Mouse (Mus musculus) induced T-regulatory cell, adult 2 months (primary cell): ENCODE data around the gene Homer3.
A peak's percentile ranks its signal among the peaks of the same experiment; 100 is the strongest.

Source experiments
- DNase-seq: peaks from one replicate; pipeline ENCODE4 v3.0.0-alpha.2; 2012; ENCODE audit warnings: low read depth

Gene Homer3

DNA sequence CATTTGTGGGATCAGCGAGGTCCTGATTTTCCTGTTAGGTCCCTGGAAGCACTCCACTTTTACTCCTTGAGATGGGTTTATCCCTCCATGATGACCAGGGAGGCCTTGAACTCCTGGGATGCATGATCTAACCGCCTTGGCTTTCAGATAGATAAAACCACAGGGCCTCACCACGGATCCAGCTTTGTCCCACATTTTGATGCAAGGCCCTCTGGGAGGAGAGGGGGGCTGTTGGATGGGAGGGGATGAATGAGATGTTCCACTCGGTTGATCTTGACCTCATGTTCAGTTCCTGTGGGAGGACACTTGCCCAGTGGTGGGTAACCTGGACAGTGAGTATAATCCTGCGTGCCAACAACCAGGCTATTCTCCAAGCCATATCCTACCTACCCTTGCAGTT lies 1.8 kb downstream of the Homer3 start:
- no peak for DNase-seq

DNA sequence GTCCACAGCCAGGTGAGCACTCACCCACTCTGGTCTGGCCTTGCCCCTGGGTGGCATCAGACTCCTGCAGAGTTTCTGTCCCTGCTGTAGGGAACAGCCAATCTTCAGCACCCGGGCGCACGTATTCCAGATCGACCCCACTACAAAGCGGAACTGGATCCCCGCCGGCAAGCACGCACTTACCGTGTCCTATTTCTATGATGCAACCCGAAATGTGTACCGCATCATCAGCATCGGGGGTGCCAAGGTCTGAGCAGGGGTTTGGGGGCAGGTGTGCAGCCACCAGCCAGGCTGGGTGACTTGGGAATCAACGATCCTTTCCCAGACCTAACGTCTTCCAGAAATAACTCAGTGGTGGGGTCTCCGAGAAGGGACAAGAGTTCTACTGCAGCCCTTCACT lies 2.7 kb downstream of the Homer3 start:
- no peak for DNase-seq

DNA sequence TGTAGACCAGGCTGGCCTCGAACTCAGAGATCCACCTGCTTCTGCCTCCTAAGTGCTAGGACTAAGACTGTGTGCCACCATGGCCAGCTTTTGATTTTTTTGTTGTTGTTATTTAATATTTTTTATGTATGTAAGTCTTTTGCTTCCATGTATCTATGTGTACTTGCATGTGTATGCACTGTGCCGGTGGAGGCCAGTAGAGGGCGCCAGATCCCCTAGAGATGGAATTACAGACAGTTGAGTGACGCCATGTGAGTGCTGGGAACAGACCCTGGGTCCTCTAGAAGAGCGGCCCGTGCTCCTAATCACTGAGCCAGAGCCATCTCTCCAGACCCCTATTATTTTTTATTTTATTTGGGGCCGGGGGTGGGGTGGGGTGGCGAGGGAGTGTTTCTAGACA lies 4.1 kb downstream of the Homer3 start:
- peak; percentile 57 for DNase-seq

DNA sequence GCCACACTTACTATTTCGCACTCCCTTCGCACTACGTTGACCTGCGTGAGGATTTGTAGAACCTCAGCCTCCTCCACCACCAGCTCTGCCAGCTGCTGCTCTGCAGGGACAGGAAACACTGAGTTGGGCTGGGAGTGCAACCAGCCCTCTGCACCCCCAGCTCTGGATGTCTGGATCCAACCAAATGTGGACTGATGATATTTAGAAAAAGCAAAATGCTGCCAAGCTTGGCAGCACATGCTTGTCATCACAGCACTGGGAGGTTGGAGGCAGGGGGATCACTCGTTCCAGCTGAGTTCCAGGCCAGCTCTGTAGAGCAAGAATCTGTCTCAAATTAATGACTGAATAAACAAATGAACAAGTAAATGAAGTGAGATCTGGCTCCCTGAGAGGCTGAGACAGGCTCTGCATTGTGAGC lies 11.4 kb downstream of the Homer3 start:
- DNase-seq, result no peak

DNA sequence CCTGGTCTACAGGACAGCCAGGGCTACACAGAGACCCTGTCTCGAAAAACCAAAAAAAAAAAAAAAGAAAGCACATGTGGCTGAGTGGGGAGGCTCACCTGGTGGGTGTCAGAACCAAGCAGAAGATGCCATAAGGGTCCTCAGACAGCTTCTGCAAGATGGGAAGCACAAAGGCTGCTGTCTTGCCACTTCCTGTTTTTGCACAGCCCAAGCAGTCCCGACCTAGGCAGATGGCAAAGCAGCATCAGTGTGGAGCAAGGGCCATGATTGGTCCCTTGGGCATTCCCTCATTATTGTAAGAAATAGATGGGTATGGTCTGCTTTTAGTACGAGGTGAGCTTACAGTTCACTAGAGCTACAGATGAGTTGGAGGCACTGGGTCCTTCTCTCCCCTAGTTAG lies 18.3 kb downstream of the Homer3 start:
- no peak for DNase-seq

DNA sequence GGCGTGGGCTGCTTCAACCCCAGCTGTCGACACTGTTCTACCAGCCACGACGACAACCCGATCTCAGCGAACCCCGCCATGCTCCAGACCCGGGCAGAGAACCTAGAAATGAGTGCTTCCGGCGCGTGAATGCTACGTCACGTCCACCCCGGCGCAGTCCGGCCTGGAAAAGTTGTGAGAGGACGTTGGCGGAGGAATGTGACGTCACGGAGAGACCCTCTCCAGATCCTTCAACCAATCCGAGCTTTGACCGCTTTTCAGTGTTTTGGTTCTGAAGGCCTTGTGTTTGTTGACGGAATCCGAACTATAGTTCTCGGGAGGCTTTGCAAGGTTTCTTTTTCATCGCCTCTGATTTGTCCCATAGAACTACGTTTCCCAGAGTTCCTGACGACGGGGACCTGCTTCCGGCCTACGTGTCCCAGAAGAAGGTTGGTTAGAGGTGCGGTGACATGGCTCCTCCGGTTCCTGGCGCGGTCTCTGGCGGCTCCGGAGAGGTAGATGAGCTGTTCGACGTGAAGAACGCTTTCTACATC lies 19.8 kb downstream of the Homer3 start, which contains the start of the genes Ddx49 and Cope:
Gene Ddx49, minus strand, starts transcription at position 132 of the 533 bp plus-strand sequence.
Gene Cope, plus strand, starts transcription at position 161 of the 533 bp plus-strand sequence.
- DNase-seq, result peak; percentile 96

DNA sequence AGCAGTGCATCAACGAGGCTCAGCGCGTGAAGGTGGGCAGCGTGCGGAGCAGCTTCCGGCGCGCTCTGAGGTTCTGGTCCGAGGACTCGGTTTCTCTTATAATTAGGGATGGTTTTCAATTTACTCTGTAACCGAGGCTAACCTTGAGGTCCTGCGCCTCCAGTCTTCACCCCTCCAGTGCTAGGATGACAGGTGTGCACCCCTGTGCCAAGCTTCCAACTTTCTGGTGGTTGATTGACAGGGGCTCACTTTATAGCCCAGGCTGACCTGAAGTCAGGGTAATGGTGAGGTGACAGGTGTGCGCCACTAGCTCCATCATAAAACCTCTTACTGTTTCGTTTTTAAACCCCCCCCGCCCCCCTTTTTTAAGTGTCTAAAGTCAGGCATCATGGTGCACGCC lies 20.3 kb downstream of the Homer3 start:
- no peak for DNase-seq

DNA sequence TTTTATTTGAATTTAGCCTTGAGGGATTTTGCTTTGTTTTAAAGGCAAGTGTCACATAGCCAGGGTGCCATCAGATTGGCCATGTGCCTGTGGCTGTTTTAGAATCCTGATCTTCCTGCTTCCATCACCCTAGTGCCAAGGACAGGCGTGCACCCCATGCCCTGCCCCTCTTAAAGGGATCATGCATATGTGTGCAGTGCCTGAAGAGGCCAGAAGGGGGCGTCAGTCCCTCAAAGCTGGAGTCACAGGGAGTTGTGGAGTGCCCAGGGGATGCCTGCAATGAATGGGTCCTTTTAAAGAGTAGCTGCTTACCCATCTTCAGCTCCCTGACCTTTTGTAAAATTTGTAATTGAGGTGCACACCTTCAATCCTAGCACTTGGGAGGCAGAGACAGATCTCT lies 26.7 kb downstream of the Homer3 start:
- DNase-seq, result peak; percentile 66

DNA sequence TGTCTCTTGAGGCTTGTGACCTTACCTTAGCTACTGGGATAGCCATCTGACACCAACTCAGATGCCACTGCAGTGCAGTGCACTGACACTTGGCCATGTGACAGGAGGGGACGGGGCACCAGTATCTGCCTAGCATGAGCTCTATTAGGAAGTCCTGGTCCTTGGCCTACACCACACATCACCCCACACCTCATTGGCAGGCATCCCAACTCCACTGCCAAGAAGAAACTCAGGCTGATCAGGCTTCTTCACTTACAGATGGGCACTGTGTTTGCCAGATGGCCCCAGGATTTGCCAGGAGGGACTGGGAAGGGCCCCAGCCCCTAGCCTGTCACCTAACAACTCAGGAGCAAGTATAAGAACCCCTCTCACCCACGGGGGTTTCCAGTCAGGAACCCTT lies 30.8 kb downstream of the Homer3 start:
- DNase-seq, result no peak

DNA sequence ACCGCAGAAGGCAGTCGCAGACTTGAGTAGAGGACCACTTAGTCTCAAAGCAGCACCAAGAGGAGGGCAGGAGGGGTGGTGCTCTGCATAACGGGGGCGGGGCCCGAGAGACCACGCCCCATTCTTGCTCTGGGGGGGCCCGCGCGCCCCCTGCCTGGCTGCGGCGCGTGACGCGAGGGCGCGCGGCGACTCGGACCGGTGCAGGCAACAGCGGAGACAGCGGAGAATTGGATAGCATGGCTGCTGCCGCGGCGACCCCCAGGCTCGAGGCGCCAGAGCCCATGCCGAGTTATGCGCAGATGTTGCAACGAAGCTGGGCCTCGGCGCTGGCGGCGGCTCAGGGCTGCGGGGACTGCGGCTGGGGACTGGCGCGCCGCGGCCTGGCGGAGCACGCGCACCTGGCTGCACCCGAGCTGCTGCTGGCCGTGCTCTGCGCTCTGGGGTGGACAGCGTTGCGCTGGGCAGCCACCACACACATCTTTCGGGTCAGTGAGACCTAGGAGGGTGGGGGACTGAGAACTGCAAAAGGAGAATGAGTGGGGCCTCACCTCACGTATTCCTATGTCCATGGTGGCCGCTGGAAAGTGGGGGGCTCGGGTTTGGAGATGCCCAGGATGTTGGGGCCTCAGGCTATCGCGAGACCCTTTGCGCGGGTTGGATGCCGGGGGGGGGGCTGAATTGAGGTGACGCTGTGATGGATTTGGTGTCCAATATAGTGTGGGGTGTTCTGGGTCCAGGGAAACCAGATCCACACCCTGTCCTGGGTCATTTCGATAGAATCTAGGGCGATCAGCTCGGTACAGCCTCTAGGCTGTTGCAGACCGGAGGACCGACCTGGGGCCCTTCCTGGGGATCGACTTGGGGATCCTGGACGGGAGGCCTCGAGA lies 33.2 kb downstream of the Homer3 start, which contains the start of gene Cers1:
Gene Cers1, plus strand, starts transcription at position 152 of the 887 bp plus-strand sequence.
- peak; percentile 21 for DNase-seq

DNA sequence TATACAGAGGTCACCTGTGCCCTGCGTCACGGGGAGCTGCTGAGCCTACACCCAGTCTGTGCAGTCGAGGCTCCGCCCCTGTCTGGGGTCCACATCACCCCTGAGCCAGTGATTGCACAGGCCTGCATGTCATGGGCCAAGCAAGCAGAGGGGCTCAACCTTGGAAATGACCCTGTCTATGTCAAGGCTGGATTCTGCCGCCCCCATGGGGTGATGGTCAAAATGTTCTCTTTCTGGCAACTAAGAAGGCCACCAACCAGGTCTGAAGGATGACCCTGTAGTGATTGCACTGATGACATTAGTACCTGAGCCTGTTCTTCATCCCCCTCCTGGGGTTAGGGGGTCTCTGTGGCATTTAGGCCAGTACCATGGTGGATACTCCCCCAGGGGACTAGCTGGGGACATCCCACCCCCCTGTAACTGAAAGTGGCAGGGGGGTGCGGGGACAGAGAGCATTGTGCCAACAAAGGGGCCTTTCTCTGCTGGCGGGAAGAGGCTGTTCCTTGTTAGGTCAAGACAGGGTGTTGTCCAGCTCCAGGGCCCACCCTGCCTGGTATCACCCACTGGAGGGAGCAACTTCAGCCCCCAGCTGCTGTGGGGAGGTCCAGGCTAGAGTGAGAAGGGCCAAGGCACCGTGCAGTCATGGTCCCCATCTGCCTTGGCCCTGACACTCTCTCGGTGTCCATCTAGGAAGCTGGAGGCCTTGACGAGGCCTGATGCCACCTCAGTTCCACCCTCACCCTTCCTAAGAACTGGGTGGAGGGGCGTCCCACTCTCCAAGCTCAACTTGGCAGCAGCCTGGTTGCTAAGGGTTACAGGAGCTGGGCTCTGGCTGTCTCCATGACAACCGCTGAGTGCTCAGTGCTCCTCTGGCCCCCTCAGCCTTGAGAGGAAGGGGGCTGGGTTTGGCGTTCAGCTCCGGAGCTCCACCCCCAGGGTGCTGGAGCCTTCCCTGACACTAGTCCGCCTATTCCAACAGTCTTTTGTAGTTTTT lies 34.2 kb downstream of the Homer3 start:
- DNase-seq, result no peak

DNA sequence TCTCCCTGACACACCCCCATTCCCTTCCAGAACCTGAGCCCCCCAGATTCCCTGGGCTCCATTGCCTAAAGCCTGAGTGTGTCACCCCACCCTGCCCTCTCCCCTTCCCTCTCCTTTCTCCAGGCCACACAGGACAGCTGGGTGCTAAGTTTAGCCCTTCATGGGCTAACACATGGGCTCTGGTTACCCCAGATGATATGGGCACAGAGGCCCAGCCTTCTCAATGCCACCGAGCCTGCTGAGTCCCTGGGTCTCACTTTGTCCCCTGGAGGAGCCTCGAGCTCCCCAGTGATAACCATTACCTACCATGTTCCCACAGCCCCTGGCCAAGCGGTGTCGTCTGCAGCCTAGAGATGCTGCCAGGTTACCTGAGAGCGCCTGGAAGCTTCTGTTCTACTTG lies 35.2 kb downstream of the Homer3 start:
- no peak for DNase-seq

DNA sequence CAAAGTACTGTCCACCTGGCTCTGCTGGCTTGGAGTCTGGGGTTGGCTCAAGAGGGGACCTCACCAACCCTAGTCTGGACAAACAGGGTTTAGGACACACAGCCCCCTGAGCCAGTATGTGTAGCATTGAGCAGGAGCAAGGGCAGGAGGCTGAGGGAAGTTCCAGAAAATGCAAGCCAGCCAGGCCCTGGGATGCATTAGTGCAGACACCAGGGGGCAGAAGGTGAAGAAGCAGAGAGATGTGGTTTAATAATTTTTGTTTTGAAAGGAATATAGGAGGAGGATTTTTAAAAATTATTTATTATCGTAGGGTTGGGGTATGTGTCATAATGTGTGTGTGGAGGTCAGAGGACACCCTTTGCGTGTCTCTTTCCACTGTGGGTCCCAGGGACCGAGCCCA lies 41.1 kb downstream of the Homer3 start:
- DNase-seq, result no peak

DNA sequence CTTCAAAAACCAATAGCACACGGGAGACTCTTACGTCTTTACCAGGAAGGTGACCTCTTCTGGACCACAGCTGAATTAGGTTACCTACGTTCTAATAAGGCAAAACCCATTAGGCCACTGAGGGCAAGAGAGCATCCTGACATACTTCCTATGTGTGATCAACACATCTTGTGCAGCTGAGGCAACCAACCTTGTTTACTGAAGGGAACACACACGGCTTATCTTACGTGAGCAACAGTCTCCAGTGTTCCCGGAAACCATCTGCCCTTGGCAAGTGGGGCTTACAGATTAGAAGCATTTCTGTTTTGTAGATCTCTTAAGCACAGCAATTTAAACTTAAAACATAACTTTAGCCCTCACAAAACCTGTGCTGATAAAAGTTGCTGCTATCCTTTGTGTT lies 44.9 kb downstream of the Homer3 start:
- DNase-seq, result no peak

DNA sequence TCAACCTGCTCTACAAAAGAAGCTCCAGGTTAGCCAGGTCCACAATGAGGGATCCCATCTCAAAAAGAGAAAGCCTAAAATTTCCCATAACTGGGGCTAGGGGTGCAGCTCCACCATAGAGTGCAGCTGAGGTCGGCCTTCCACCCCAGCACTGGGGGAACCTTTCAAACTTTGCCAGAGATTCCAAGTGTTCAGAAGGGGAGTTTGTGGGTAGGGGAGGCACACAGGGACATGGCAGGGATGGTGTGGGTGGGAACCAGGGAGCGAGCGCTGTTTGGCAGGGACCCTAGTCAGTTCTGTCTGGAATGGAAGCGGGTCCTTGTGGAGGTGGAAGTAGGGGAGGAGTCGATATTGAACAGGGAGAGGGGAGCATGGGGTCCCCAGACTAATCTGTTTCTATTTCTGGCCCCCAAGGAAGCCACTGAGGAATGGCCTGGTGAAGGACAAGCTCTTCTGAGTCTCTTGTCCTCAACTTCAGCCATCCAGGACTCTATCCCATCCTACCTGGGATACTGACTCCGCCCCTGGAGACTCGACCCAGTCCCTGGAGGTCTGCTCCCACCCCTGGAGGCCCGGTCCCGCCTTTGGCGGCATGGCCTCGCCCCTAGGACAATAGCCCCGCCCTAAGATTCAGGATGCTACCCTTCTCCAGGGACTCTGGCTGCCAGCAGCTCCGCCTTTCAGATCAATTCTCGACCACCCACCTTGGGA lies 46.7 kb downstream of the Homer3 start, which contains the start of gene Gdf1:
Gene Gdf1, plus strand, starts transcription at position 694 of the 711 bp plus-strand sequence.
- no peak for DNase-seq

DNA sequence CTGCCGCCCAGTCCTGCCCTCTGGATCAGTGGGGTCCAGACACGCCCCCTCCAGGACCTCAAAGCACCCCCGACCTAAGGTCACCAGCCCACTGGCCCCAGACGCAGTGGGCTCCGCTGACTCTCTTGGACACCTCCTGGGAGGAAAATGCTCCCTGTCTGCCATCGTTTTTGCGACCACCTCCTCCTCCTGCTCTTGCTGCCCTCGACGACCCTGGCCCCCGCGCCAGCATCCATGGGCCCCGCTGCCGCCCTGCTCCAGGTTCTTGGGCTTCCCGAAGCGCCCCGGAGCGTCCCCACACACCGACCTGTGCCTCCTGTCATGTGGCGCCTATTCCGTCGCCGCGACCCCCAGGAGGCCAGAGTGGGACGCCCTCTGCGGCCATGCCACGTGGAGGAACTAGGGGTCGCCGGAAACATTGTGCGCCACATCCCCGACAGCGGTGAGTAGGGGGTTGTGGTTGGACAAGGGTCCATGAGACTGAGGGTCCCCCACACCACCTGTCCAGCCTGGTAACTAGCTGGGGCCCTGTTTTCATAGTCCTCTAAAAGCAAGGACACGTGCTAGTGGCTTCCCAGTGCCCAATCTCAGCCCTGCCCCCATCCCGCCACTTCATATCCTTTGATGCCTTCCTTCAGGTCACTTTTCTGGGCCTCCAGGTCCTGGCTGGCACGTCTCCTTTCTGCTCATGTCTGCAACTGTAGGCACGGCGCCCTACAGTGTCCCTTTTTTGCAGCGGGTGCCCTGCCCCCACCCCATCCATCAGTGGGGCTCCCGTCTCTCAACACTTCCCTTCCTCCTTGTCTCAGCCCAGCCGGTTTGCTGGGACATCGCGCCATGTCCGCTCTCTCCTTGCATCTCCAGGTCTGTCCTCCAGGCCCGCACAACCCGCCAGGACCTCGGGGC lies 47.5 kb downstream of the Homer3 start:
- DNase-seq, result no peak

DNA sequence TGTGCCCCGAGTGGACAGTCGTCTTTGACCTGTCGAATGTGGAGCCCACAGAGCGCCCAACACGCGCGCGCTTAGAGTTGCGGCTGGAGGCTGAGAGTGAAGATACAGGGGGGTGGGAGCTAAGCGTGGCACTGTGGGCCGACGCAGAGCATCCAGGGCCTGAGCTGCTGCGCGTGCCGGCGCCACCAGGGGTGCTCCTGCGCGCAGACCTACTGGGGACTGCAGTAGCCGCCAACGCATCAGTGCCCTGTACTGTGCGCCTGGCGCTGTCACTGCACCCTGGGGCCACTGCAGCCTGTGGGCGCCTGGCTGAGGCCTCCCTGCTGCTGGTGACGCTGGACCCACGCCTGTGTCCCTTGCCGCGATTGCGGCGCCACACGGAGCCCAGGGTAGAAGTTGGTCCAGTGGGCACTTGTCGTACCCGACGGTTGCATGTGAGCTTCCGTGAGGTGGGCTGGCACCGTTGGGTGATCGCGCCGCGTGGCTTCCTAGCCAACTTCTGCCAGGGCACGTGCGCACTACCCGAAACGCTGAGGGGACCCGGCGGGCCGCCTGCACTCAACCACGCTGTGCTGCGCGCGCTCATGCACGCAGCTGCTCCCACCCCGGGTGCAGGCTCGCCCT lies 48.2 kb downstream of the Homer3 start:
- no peak for DNase-seq

DNA sequence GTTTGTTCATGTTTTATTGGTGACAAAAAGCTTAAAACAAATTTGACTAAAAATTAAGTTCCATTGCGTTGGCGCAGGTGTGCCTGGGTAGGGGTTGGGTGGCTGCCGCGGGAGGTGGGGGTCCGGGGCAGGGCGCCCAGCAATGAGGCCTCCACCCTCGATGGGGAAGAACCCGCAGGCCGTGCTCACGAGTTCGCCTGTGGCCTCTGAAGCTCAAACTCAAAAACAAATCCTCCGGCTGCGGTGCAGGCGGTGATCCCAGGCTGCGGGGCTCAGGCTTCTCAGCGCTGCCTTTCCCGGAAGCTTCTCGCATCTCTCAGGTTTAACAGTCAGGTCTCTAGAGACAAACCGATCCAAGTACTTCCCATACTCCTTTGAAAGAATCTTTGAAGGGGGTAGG lies 48.9 kb downstream of the Homer3 start:
- no peak for DNase-seq

DNA sequence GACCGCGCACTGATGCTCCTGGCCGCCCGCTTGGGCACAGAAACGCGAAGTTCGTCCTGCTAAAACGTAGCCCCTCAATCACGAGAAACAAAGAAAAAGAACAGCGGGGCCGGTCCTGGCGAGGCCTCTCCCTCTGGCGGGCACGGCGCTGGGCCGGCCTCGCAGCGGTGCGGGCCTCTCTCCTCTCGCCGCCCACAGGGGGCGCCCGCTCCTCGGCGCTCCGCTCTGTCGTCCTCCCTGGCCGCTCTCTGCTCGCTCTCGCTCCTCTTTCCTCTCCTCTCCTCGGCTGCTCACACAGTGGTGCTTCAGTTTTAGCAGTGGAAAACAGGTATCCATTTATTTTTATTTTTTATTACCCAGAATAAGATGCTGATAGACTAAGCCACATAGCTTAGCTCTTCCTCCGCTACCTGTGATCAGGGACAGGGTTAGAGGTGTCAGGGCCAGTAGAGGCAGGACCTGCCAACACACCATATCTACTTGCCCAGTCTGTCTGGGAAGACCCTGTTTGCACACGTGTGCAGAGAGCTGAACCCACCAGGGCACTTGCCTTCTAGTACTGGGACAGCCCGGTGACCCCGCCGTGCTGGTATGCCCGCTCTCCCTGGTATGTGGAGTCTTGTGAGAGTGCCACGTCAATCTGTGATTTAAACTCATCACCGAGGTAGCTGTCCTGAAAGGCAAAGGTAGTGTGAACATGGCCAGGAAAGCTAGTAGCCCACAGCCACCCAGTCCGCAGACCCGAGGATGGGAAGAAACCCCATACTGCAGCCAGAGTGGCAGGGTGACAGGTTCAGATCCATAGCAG lies 49.6 kb downstream of the Homer3 start:
- DNase-seq, result no peak
